Mouse (Mus musculus): Measurements from ENCODE around the gene Gm16440.
"Not testable (repeated sequence)": the region's sequence is repeated elsewhere in the genome, so short reads cannot be mapped to it uniquely, and the experiment has no call there.

The Gm16440 gene

DNA sequence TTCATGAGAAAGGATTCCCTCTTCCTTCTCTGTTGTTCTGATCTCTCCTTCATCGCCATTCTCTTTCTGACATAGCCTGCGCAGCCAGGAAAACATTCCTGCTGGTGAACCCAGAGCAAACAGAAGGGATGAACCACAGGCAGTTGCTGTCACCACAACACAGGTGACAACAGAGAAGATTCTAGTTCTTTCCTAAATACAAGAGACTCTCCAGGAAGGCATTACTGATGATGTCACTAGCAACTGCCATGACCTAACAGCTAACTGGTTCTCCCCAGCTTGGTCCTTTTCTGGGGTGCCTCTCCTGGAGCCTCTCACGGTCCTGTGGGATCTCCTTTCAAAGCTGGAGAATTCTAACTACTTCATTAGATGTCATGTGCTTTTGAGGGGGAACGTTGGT, at the start of gene Gm16440:
Gene Gm16440, minus strand, starts transcription at position 101 of the 400 bp plus-strand sequence.
- DNase-seq (ENCODE audit: low spot score): not testable (repeated sequence)

DNA sequence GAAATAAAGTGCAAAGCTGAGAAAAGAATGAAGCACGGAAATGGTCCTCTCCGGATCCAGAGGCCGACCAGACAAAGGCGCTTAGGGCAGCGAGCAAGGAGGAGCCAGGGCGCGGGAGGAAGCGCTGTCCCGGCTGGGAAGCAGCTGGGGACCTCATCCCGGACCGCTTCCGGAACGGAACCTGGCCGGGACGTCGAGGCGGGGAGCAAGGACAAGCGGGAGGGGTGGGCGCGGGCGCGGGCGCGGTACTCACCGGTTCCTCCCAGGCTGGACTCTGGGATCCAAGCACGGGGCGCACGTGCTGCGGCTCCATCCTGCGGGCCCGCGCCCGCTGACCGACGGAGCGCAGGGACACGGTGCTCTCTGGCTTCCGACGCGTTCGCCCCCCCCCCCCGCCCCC, 36.6 kb upstream of the Gm16440 start:
- not testable (repeated sequence) for DNase-seq (ENCODE audit: low spot score)

DNA sequence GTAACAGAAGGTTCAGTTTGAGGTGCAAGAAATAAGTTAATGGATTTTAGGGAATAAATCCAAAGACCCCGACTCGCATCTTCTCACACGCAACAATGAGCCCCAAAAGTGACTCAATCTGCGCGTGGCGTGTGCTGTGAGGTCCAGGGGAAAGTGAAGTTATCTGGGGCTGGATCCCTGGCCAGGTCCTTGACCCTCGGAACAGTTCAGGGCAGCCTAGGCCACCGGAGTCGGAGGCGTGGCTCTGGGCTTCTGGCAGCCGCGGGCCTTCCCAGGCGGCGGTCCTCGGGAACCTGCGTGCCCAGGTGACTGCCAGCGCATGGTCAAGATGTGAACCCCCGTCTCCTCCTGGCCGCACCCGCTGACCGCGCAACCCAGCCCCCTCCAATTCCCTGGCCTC, 36.2 kb upstream of the Gm16440 start:
- not testable (repeated sequence) for DNase-seq (ENCODE audit: low spot score)

DNA sequence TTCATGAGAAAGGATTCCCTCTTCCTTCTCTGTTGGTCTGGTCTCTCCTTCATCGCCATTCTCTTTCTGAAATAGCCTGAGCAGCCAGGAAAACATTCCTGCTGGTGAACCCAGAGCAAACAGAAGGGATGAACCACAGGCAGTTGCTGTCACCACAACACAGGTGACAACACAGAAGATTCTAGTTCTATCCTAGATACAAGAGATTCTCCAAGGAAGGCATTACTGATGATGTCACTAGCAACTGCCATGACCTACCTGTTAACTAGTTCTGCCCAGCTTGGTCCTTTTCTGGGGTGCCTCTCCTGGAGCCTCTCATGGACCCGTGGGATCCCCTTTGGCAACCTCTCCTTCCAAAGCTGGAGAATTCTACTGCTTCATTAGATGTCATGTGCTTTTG, 22.3 kb upstream of the Gm16440 start, which contains the start of gene Gm3591:
Gene Gm3591, minus strand, starts transcription at position 101 of the 400 bp plus-strand sequence.
- DNase-seq (ENCODE audit: low spot score): not testable (repeated sequence)

DNA sequence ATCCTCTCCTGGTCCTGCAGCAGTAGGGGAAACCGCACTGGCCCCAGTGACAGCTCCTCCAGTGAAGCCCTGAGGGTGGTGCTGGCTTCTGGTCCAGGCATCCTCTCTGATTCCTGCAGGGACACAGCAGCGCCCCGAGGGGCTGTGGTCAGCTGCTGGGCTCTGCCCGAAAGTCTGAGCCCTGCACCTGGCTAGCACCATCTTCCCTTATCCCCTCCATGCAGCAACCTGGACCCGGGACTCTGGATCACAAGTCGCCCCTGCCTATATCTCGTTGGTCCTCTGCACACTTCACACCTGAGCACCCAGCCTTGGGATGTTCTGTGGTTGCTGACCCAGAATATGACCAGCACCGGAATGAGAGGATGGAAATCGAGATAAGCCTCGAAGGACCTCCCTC, 46.5 kb downstream of the Gm16440 start, which contains the start of gene Gm3618:
Gene Gm3618, minus strand, starts transcription at position 101 of the 400 bp plus-strand sequence.
- DNase-seq (ENCODE audit: low spot score): not testable (repeated sequence)
